Mouse (Mus musculus) brain, adult 10 weeks (tissue): ENCODE data around the gene Vmn2r54. TPM values are rescaled to one million over a fixed set of nuclear protein-coding genes. Genes with fewer than 3 reads are reported as not detected.

ENCODE experiments used
- polyA plus RNA-seq: library from polyadenylated mRNA; stranded (reverse); fragments of 350-450 nt; fragmentation: Illumina TruSeq; extraction: RNeasy Lipid Tissue Mini Kit (QIAGEN cat#74804); gene quantifications from one replicate; pipeline ENCODE4 v1.2.3, GENCODE M21; 2015; ENCODE audit warnings: low read depth, low replicate concordance

Vmn2r54 gene
- polyA plus RNA-seq = not detected

DNA sequence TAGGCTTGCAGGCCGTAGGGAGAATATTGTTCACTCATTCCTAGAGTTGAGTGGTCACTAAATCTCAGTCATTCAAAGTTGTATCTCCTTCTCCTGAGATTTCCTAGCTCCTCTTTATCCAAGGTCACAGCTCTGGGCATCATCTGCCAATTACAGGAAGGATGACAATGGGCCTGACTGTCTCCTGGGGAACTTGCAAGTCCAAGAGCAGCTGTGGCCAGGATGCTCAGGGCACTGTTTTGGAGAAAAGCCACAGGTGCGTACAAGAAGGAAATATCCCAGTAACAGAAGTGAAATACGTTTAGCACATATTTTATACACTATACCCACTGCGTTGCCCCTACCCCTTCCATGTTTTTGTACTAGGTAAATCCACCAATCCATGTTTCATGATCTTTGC is at the start of gene Vmn2r54:
TSS of gene Vmn2r54 (minus strand) at position 101 of the 400 bp plus-strand sequence.

DNA sequence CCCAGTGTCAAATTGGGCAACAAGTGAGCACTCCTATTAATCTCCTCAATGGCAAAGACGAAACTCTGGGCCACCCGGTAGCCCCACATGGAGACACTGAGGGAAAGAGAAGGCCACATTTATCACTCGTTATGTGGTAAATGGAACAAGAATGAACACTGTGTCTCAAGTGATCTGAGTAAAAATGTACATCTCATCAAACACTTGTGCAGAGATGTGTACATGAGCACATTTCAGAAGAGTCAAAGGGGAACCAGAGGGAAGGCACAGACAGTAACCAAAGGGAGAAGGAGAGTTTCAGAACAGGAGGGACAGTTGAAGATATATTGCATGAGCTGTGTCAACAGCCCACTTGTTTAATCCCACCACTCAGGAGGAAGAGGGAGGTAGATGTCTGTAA is 44.8 kb upstream of the Vmn2r54 start, which contains the start of gene Vmn2r55:
TSS of gene Vmn2r55 (minus strand) at position 101 of the 400 bp plus-strand sequence.

DNA sequence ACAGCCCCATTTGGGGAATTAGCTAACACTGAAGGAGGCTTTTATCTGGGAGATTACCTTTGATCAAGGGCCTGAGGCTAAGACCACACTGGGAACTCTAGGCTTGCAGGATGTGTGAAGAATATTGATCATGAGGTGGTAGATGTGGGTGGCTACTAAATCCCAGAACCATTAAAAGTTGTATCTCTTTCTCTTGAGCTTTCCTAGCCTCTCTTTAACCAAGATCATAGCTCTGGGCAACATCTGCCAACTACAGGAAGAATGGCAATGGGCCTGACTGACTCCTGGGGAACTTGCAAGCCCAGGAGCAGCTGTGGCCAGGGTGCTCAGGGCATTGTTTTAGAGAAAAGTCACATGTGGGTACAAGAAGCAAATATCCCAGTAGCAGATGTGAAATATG is 31.4 kb downstream of the Vmn2r54 start, which contains the start of gene Vmn2r53:
TSS of gene Vmn2r53 (minus strand) at position 101 of the 400 bp plus-strand sequence.

Other genes starting within 250 kb of the Vmn2r54 start
- gene Zfp551, start 217.6 kb downstream of the Vmn2r54 start, polyA plus RNA-seq = 4.1 TPM
- gene Zfp606, start 162.0 kb downstream of the Vmn2r54 start, polyA plus RNA-seq = 11.6 TPM
- gene 2900092C05Rik, start 127.8 kb downstream of the Vmn2r54 start, polyA plus RNA-seq = not detected
- not detected for gene Vmn2r53, start 31.5 kb downstream of the Vmn2r54 start, polyA plus RNA-seq
- not detected for gene Vmn2r55, start 44.7 kb upstream of the Vmn2r54 start, polyA plus RNA-seq
- not detected for gene Vmn2r56, start 94.7 kb upstream of the Vmn2r54 start, polyA plus RNA-seq
- gene Zscan18, start 163.3 kb upstream of the Vmn2r54 start, polyA plus RNA-seq = 17.1 TPM
- 17.6 TPM for gene Zfp329, start 178.5 kb upstream of the Vmn2r54 start, polyA plus RNA-seq
- 12.9 TPM for gene Zfp110, start 194.4 kb upstream of the Vmn2r54 start, polyA plus RNA-seq
- 6.8 TPM for gene Zfp128, start 240.9 kb upstream of the Vmn2r54 start, polyA plus RNA-seq